Mouse (Mus musculus): Measurements from ENCODE around the gene Doc2a.

DNA sequence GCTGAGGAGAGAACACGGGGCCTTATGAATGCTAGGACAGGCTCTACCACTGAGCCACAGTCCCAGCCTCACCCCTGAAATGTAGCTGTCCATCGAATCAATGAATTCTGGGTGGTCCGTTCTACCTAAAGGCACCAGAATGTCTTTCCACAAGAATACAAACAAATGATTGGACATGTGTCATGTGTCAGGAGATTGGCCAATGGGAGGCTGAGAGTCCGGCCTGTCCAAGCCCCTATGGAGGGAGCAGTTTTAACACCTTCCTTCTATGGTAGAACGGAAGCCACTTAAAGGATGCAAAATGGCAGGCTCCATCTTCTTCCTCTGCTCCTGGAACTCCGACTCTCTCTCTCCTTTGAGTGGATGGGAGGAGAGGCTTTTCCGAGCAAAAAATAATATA, 29.6 kb upstream of the Doc2a start:
- TF ChIP-seq POLR2A (IDR thresholded peaks at IDR 0.05; ENCODE audit: low read depth, low read length) (no peak), CTCF (IDR thresholded peaks at IDR 0.05; ENCODE audit: borderline replicate concordance, insufficient read depth, low read length) (no peak)
